In genomic region chr2:126549681-126550080, GRCm38 (mm10) we compare ENCODE assay signal across 21 mouse cellular contexts. TPM values are rescaled to one million over a fixed set of nuclear protein-coding genes. Genes with fewer than 3 reads are reported as not detected.
"Had no signal": no experiment of that assay in that cellular context is flagged by ENCODE, and none has a peak within 500 bp of the region (broad histone marks: within the 10 kb centered on the region; RNA-seq: fewer than 3 reads in every experiment).

No protein-coding gene starts in this region.

- ATAC-seq: hindbrain, embryonic 16.5 days; intestine, embryonic 15.5 days; liver, postnatal 0 days; lung, postnatal 0 days; midbrain, embryonic 15.5 days had no signal

- H3K4me2 ChIP-seq: intestine, embryonic 15.5 days; limb, embryonic 13.5 days; lung, embryonic 14.5 days; midbrain, embryonic 12.5 days; midbrain, embryonic 15.5 days; neural tube, embryonic 13.5 days had no signal

- H3K36me3 ChIP-seq: intestine, embryonic 15.5 days; limb, embryonic 10.5 days; limb, embryonic 13.5 days; midbrain, embryonic 12.5 days; midbrain, embryonic 15.5 days; neural tube, embryonic 13.5 days had no signal

- H3K9me3 ChIP-seq: intestine, embryonic 15.5 days; limb, embryonic 10.5 days; limb, embryonic 13.5 days; midbrain, embryonic 12.5 days; midbrain, embryonic 15.5 days; neural tube, embryonic 13.5 days had no signal

- H3K9ac ChIP-seq: intestine, embryonic 15.5 days; limb, embryonic 13.5 days; liver, embryonic 14.5 days; liver, postnatal 0 days; lung, embryonic 14.5 days; midbrain, embryonic 12.5 days; midbrain, embryonic 15.5 days; neural tube, embryonic 13.5 days had no signal

- DNase-seq: layer of hippocampus, adult 9-11 months; liver; liver, postnatal 0 days; lung, embryonic 14.5 days; retina, postnatal 1 day; right cerebral cortex, postnatal 25 days; thymus, adult 2 months; thymus, postnatal 14 days; thymus, postnatal 4 days had no signal

- H3K27ac ChIP-seq: intestine, embryonic 15.5 days; layer of hippocampus, adult 2 months; limb, embryonic 10.5 days; limb, embryonic 13.5 days; liver, embryonic 14.5 days; macrophage; midbrain, embryonic 12.5 days; midbrain, embryonic 15.5 days; neural tube, embryonic 13.5 days had no signal

- H3K4me3 ChIP-seq: intestine, embryonic 15.5 days; layer of hippocampus, adult 2 months; limb, embryonic 10.5 days; limb, embryonic 13.5 days; midbrain, embryonic 12.5 days; midbrain, embryonic 15.5 days; myocyte; neural tube, embryonic 13.5 days had no signal

RNA-seq across cellular contexts. Expression of gene Slc27a2, which starts 2.5 kb away (rescaled TPM):
- polyA plus RNA-seq: macrophage, myocyte had no signal

RNA-seq across cellular contexts. Expression of gene Atp8b4, which starts 49.2 kb away (rescaled TPM):
- polyA plus RNA-seq: neural tube, embryonic 13.5 days had no signal
